Mouse (Mus musculus): ENCODE measurements around the gene Lrrc9. TPM values are rescaled to one million over a fixed set of nuclear protein-coding genes. Genes with fewer than 3 reads are reported as not detected.

The Lrrc9 gene
- polyA plus RNA-seq, 1 experiment from 2014 or later, result 0.05 TPM

DNA sequence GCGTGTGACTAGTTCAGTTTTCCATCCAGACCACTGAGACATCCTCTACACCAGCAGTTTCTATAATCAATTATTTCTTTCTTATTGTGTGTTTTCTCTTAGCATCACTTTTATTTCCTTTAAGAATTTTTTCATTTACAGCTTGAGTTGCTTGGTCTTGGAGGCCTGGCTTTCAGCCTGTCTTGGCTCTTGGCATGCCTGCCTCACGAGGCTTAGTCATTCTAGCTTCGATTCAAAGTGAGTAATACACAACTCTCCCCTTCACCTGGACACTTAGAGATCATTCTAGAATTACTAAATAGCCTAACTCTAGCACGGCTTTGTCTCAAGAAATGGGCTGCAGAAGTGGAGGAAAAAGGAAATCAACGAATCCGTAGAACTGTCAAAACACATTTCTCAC lies 92.3 kb downstream of the Lrrc9 start:
- ATAC-seq, result no peak
- TF ChIP-seq CTCF (IDR thresholded peaks at IDR 0.05; ENCODE audit: low read depth), result no peak
- Histone ChIP-seq H3K27me3 (replicated peaks; ENCODE audit: control insufficient read depth, insufficient read depth, low read length) (no peaks in the 10 kb centered on the region), H3K9ac (ENCODE audit: low read depth, low read length) (no peak overlapping the region), H3K4me1 (replicated peaks; ENCODE audit: control insufficient read depth, insufficient read depth, low read length) (no peaks in the 10 kb centered on the region), H3K36me3 (ENCODE audit: control insufficient read depth, insufficient read depth) (no peaks in the 10 kb centered on the region), H3K4me3 (ENCODE audit: low read depth, low read length) (no peak overlapping the region), H3K4me2 (replicated peaks; ENCODE audit: low read depth) (no peak overlapping the region), H3K27ac (ENCODE audit: low read depth, low read length) (no peak overlapping the region), H3K9me3 (ENCODE audit: control insufficient read depth) (no peaks in the 10 kb centered on the region)
- WGBS, result 84% methylated on average over 6 of the region's 6 CpGs

DNA sequence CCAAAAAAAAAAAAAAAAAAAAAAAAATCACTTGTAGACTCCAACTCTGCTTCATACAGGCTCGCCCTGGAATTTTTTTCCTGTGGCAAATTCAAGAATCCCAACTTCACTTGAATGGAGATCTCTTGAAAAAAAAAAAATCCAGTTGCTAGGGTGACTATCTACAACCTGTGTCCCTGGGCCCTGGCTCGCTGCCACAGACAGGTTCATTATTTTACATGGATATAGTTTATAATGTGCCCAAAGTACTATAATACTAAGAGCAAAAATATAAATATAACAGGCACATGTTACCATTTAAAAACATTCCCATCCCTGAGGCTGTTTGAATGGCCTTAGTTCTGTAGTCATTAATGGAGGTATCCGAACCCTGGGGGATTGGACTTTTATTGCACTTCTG lies 93.9 kb downstream of the Lrrc9 start:
- 37% methylated on average over 3 of the region's 3 CpGs for WGBS
- H3K9me3 ChIP-seq (ENCODE audit: control insufficient read depth), result no peaks in the 10 kb centered on the region
- H3K27ac ChIP-seq (ENCODE audit: low read depth, low read length), result no peak overlapping the region

DNA sequence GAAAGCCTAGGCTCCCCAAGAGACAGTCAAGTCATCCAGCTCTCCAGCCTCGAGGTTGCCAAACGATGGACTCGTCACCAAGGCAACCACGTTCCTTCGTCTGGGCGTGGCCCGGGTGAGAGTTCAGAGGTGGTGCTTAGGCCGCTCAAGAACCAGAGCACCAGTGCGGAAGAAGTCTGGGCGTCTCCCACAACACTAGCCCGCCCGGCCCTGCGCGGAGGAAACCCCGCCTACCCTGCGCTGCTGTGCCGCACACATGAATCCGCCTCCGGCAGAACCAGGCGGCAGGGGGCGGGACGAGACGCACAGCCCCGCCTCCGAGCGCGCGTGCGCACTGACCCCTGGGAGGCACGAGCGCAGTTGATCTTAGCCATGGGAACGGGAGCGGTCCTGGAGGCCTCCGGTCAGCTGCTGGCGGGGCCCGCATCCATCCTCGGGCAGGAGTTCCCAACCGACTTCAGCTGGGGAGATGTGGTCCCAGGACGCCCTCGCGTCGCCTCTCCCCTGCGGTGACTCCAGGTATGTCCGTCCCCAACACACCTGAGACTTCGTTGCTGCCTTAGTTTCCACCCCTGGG lies 94.4 kb downstream of the Lrrc9 start, which contains the start of gene Pcnx4:
Pcnx4 (plus strand) TSS at position 363 of the 577 bp plus-strand sequence.
- H3K4me1 ChIP-seq (replicated peaks; ENCODE audit: control insufficient read depth, insufficient read depth, low read length), result no peaks in the 10 kb centered on the region
- peak; percentile 65 for TF ChIP-seq CTCF (IDR thresholded peaks at IDR 0.05; ENCODE audit: low read depth)
- no peaks in the 10 kb centered on the region for H3K36me3 ChIP-seq (ENCODE audit: control insufficient read depth, insufficient read depth)
- H3K4me3 ChIP-seq (ENCODE audit: low read depth, low read length), result peak within 1 kb of the TSS; percentile 67
- no peak within 1 kb of the TSS for H3K27ac ChIP-seq (ENCODE audit: low read depth, low read length)
- H3K9ac ChIP-seq (ENCODE audit: low read depth, low read length), result peak within 1 kb of the TSS; percentile 43
- WGBS, result under 1% methylated on average over 45 of the region's 45 CpGs
- peak within 1 kb of the TSS; percentile 78 for H3K4me2 ChIP-seq (replicated peaks; ENCODE audit: low read depth)
- no peaks in the 10 kb centered on the region for H3K27me3 ChIP-seq (replicated peaks; ENCODE audit: control insufficient read depth, insufficient read depth, low read length)
- ATAC-seq, result peak; percentile 100
- no peaks in the 10 kb centered on the region for H3K9me3 ChIP-seq (ENCODE audit: control insufficient read depth)

More for the DNA sequence above, 93.9 kb downstream of the Lrrc9 start:
- no peaks in the 10 kb centered on the region for H3K36me3 ChIP-seq (ENCODE audit: control insufficient read depth, insufficient read depth)
- H3K27me3 ChIP-seq (replicated peaks; ENCODE audit: control insufficient read depth, insufficient read depth, low read length), result no peaks in the 10 kb centered on the region
- peak overlapping the region; percentile 78 for H3K4me2 ChIP-seq (replicated peaks; ENCODE audit: low read depth)
- H3K9ac ChIP-seq (ENCODE audit: low read depth, low read length), result no peak overlapping the region
- TF ChIP-seq CTCF (IDR thresholded peaks at IDR 0.05; ENCODE audit: low read depth), result no peak
- H3K4me1 ChIP-seq (replicated peaks; ENCODE audit: control insufficient read depth, insufficient read depth, low read length), result no peaks in the 10 kb centered on the region
- ATAC-seq, result no peak
- peak overlapping the region; percentile 67 for H3K4me3 ChIP-seq (ENCODE audit: low read depth, low read length)

GRCm38 (mm10) chr12:72538571-72538970 lies 96.9 kb downstream of the Lrrc9 start:
- H3K36me3 ChIP-seq (ENCODE audit: control insufficient read depth, insufficient read depth), result 0 out of 2 replicates have a peak, but pooled peaks cover 5% of the 10 kb centered on the region
- no peak overlapping the region for H3K27ac ChIP-seq (ENCODE audit: low read depth, low read length)
- no peak for TF ChIP-seq CTCF (IDR thresholded peaks at IDR 0.05; ENCODE audit: low read depth)
- H3K9ac ChIP-seq (ENCODE audit: low read depth, low read length), result no peak overlapping the region
- no peaks in the 10 kb centered on the region for H3K9me3 ChIP-seq (ENCODE audit: control insufficient read depth)
- H3K27me3 ChIP-seq (replicated peaks; ENCODE audit: control insufficient read depth, insufficient read depth, low read length), result no peaks in the 10 kb centered on the region
- H3K4me1 ChIP-seq (replicated peaks; ENCODE audit: control insufficient read depth, insufficient read depth, low read length), result no peaks in the 10 kb centered on the region
- no peak for ATAC-seq
- WGBS, result 86% methylated on average over 10 of the region's 10 CpGs
- H3K4me2 ChIP-seq (replicated peaks; ENCODE audit: low read depth), result no peak overlapping the region
- no peak overlapping the region for H3K4me3 ChIP-seq (ENCODE audit: low read depth, low read length)

DNA sequence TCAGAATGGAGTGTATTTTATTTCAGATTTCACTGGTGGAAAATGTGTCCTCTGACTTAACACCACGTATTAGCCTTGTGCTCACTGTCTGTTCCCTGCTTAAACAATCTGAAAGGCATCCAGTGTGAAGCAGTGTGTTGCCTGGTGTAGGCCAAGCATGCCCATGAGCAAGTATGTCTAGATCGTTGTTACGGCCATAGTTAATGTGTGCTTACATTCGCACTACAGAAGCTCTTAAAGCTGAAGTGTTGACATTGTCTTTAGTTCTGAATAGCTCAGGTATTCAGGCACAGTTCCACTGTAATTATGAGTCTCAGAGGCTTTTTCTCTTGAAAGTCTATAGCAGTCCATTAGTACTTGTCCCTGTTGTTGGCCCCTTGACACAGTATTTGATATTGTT lies 112.7 kb downstream of the Lrrc9 start:
- Histone ChIP-seq H3K9me3 (ENCODE audit: control insufficient read depth) (no peaks in the 10 kb centered on the region), H3K4me1 (replicated peaks; ENCODE audit: control insufficient read depth, insufficient read depth, low read length) (no peaks in the 10 kb centered on the region), H3K9ac (ENCODE audit: low read depth, low read length) (no peak overlapping the region), H3K4me2 (replicated peaks; ENCODE audit: low read depth) (no peak overlapping the region), H3K36me3 (ENCODE audit: control insufficient read depth, insufficient read depth) (no peaks in the 10 kb centered on the region), H3K4me3 (ENCODE audit: low read depth, low read length) (no peak overlapping the region), H3K27me3 (replicated peaks; ENCODE audit: control insufficient read depth, insufficient read depth, low read length) (no peaks in the 10 kb centered on the region), H3K27ac (ENCODE audit: low read depth, low read length) (no peak overlapping the region)
- no peak for ATAC-seq
- 76% methylated on average over 4 of the region's 4 CpGs for WGBS
- TF ChIP-seq CTCF (IDR thresholded peaks at IDR 0.05; ENCODE audit: low read depth), result no peak

- WGBS, result 46% methylated on average over 4 of the region's 4 CpGs
- Histone ChIP-seq H3K27ac (ENCODE audit: low read depth, low read length) (no peak overlapping the region), H3K9ac (ENCODE audit: low read depth, low read length) (no peak overlapping the region), H3K36me3 (ENCODE audit: control insufficient read depth, insufficient read depth) (peaks cover 4% of the 10 kb centered on the region; the same call in 1 of the 2 replicates), H3K9me3 (ENCODE audit: control insufficient read depth) (no peaks in the 10 kb centered on the region), H3K4me3 (ENCODE audit: low read depth, low read length) (no peak overlapping the region), H3K4me1 (replicated peaks; ENCODE audit: control insufficient read depth, insufficient read depth, low read length) (no peaks in the 10 kb centered on the region), H3K4me2 (replicated peaks; ENCODE audit: low read depth) (no peak overlapping the region), H3K27me3 (replicated peaks; ENCODE audit: control insufficient read depth, insufficient read depth, low read length) (no peaks in the 10 kb centered on the region)
- no peak for ATAC-seq
- TF ChIP-seq CTCF (IDR thresholded peaks at IDR 0.05; ENCODE audit: low read depth), result no peak
These were observed 122.7 kb downstream of the Lrrc9 start for GRCm38 (mm10) chr12:72564281-72564795.

Small RNAs within 50 kb of the gene (microRNA-seq; reads per million reads assigned to microRNA genes)
- gene Gm44392, result not detected

Other genes starting within 250 kb of the Lrrc9 start
- 55.0 and 57.3 TPM in 2 replicates for gene Rtn1, start 32.8 kb upstream of the Lrrc9 start, polyA plus RNA-seq (2015; fragmentation: Nextera tagmentation; extraction: Ambion mirVana)
- gene Pcnx4, start 94.5 kb downstream of the Lrrc9 start, polyA plus RNA-seq (2015; fragmentation: Nextera tagmentation; extraction: Ambion mirVana), result 2.8 and 2.9 TPM in 2 replicates
- not detected in 2 replicates for gene Gm4756, start 207.8 kb downstream of the Lrrc9 start, polyA plus RNA-seq (2015; fragmentation: Nextera tagmentation; extraction: Ambion mirVana)
- gene Dhrs7, start 223.0 kb downstream of the Lrrc9 start, polyA plus RNA-seq (2015; fragmentation: Nextera tagmentation; extraction: Ambion mirVana), result 75.4 and 79.3 TPM in 2 replicates